Mouse (Mus musculus): ENCODE measurements around the gene Ccdc61. TPM values are rescaled to one million over a fixed set of nuclear protein-coding genes. Genes with fewer than 3 reads are reported as not detected.

Ccdc61 gene
- polyA plus RNA-seq, 1 experiment: 40.4 TPM

DNA sequence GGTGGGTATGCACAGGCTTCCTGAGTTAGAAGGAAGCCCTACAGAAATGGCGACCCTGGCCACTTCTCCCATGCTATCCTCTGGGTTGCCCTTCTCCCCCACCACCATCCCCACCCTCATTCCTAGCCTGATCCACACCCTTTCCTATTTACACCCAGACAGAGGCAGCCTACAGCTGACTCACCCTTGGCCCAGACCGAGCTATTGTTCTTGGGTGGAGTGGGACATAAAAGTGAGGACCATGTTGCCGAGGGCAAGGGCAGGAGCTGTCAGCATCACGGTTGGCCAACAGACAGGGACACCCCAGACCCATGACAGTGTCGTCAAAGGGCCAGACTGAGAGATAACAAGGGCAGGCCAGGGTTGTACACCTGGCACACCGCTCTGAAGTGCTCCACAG, 37.9 kb upstream of the Ccdc61 start:
- Histone ChIP-seq H3K4me3 (replicated peaks; ENCODE audit: control insufficient read depth, low read depth, low read length) (no peak overlapping the region), H3K27ac (ENCODE audit: control insufficient read depth, insufficient read depth, low read depth, low read length, poor library complexity) (no peak overlapping the region), H3K4me1 (ENCODE audit: control insufficient read depth, insufficient read depth, low read length) (no peaks in the 10 kb centered on the region)
- WGBS: 66% methylated on average over 6 of the region's 6 CpGs
- TF ChIP-seq POLR2A (IDR thresholded peaks at IDR 0.05; ENCODE audit: borderline replicate concordance, control insufficient read depth, low read depth, low read length) (no peak), CTCF (IDR thresholded peaks at IDR 0.05; ENCODE audit: control insufficient read depth, insufficient read depth, low read length) (no peak)

DNA sequence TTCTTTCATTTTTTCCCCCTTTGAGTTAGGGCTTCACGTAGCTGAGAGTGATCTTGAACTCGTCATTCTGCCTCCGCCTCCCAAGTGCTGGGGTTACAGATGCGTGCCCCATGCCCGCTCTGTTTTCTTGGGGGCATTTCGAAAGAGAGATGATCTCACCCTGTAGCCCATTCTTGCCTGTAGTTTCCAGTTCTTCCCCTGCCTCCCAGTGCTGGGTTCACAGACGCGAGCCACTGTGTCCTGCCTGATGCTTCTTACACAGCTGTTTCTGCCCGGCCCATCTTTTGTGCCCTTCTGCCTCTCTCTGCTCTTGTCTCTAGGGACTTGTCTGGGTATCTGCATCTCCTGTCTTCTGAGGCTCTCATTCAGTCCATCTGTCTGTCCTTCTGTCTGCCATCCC, 32.6 kb upstream of the Ccdc61 start:
- Histone ChIP-seq H3K27ac (ENCODE audit: control insufficient read depth, insufficient read depth, low read depth, low read length, poor library complexity) (no peak overlapping the region), H3K4me3 (replicated peaks; ENCODE audit: control insufficient read depth, low read depth, low read length) (no peak overlapping the region), H3K4me1 (ENCODE audit: control insufficient read depth, insufficient read depth, low read length) (no peaks in the 10 kb centered on the region)
- TF ChIP-seq POLR2A (IDR thresholded peaks at IDR 0.05; ENCODE audit: borderline replicate concordance, control insufficient read depth, low read depth, low read length) (no peak), CTCF (IDR thresholded peaks at IDR 0.05; ENCODE audit: control insufficient read depth, insufficient read depth, low read length) (no peak)
- WGBS: 79% methylated on average over 9 of the region's 9 CpGs

DNA sequence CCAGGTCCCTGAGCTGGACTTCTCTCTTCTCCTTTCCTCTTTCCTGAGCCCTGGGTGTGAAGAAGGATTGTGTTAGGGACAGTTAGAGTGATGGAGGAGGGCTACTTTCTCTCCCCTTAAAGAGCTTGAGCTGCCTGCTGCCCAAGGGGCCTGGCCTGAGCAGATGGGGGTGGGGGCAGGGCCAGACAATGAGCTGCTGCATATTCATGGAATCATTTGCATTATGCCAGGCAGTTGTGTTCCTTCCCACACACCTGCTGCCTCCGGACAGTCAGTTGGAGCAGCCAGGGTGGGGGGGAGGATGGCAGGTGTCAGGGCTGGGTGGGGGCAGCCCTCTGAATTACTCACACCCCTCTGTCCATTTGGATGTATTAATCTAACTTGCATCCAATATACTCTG, 32.2 kb upstream of the Ccdc61 start:
- H3K4me1 ChIP-seq (ENCODE audit: control insufficient read depth, insufficient read depth, low read length): no peaks in the 10 kb centered on the region
- H3K4me3 ChIP-seq (replicated peaks; ENCODE audit: control insufficient read depth, low read depth, low read length): no peak overlapping the region
- H3K27ac ChIP-seq (ENCODE audit: control insufficient read depth, insufficient read depth, low read depth, low read length, poor library complexity): no peak overlapping the region
- TF ChIP-seq POLR2A (IDR thresholded peaks at IDR 0.05; ENCODE audit: borderline replicate concordance, control insufficient read depth, low read depth, low read length) (no peak), CTCF (IDR thresholded peaks at IDR 0.05; ENCODE audit: control insufficient read depth, insufficient read depth, low read length) (no peak)
- 65% methylated on average over 1 of the region's 1 CpGs for WGBS

DNA sequence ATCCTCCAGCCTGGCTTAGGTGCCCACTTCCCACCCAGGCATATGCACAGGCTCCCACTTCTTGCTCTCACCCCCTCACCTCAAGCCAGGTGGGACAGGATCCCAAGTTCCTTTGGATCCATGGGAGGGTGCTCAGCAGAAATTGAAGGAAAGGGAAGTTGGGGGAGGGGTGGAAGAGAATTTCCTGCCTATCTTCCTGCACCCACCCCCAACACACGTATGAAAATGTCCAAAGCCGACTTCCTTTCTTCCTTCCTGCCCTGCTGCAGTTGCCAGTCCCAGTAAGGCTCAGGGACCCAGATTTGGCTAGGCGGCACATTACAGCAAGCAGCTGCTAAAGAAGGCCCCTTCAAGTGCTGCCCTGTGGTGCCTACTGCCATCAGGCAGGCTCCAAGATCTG, 17.5 kb upstream of the Ccdc61 start:
- 1% methylated on average over 3 of the region's 3 CpGs for WGBS
- no peak overlapping the region for H3K27ac ChIP-seq (ENCODE audit: control insufficient read depth, insufficient read depth, low read depth, low read length, poor library complexity)
- TF ChIP-seq POLR2A (IDR thresholded peaks at IDR 0.05; ENCODE audit: borderline replicate concordance, control insufficient read depth, low read depth, low read length) (no peak), CTCF (IDR thresholded peaks at IDR 0.05; ENCODE audit: control insufficient read depth, insufficient read depth, low read length) (no peak)
- H3K4me1 ChIP-seq (ENCODE audit: control insufficient read depth, insufficient read depth, low read length): no peaks in the 10 kb centered on the region; the same call in 1 of the 2 replicates
- no peak overlapping the region for H3K4me3 ChIP-seq (replicated peaks; ENCODE audit: control insufficient read depth, low read depth, low read length)

DNA sequence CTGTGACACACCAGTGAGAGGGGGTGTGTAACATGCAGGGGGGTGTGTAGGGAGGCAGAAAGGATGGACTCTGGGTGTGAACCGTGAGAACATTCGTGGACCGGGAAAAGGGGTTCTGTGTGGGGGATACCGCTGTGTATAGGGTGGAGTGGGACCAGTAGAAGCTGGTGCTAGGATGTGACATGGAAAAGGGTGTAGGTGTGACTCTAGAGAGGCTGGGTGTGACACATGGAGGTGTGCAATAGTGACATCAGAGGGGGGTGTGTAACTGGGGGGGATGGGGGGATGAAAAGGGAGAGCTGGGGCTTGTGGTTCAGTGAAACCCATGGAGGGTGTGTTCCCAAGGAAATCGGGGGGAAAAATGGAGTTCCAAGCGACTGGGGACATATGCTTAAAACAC, 16.7 kb upstream of the Ccdc61 start:
- Histone ChIP-seq H3K4me3 (replicated peaks; ENCODE audit: control insufficient read depth, low read depth, low read length) (no peak overlapping the region), H3K27ac (ENCODE audit: control insufficient read depth, insufficient read depth, low read depth, low read length, poor library complexity) (no peak overlapping the region), H3K4me1 (ENCODE audit: control insufficient read depth, insufficient read depth, low read length) (no peaks in the 10 kb centered on the region; the same call in 1 of the 2 replicates)
- 46% methylated on average over 6 of the region's 6 CpGs for WGBS
- TF ChIP-seq POLR2A (IDR thresholded peaks at IDR 0.05; ENCODE audit: borderline replicate concordance, control insufficient read depth, low read depth, low read length): no peak
- TF ChIP-seq CTCF (IDR thresholded peaks at IDR 0.05; ENCODE audit: control insufficient read depth, insufficient read depth, low read length): no peak

DNA sequence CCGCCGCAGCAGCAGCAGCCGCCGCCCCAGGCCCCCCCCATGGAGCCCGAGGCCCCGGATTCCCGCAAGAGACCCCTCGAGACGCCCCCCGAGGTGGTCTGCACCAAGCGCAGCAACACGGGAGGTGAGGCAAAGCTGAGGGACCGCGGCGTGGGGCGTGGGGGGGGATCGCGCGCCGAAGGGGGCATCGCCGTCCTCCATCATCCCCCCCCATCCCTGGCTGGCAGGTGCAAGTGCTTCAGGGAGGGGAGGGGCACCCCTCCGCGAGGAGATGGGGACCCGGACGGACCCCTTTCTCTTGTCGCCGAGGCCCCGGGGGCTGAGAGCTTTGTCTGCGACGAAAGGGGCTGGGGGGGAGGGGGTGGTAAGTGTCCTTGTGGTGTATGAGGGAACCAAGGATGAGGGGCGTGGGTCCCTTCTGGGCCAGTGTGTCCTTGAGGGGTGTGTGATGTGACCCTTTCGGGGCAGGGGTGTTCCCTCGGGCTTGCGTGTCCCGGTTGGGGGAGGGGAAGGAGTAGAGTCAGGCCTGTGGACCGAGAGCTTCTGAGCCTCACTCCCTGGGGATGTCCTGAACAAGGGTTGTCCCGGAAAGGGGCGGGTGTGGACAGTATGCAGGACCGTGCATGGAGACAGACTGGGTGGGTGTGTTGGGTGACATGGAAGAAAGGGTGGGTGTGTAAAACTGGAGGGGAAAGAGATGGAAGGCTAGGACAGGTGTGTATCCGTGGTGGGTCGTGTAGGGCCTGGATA, 16.0 kb upstream of the Ccdc61 start:
- H3K4me1 ChIP-seq (ENCODE audit: control insufficient read depth, insufficient read depth, low read length): no peaks in the 10 kb centered on the region; the same call in 1 of the 2 replicates
- no peak overlapping the region for H3K27ac ChIP-seq (ENCODE audit: control insufficient read depth, insufficient read depth, low read depth, low read length, poor library complexity)
- no peak overlapping the region for H3K4me3 ChIP-seq (replicated peaks; ENCODE audit: control insufficient read depth, low read depth, low read length)
- TF ChIP-seq CTCF (IDR thresholded peaks at IDR 0.05; ENCODE audit: control insufficient read depth, insufficient read depth, low read length) (no peak), POLR2A (IDR thresholded peaks at IDR 0.05; ENCODE audit: borderline replicate concordance, control insufficient read depth, low read depth, low read length) (no peak)
- WGBS: 8% methylated on average over 38 of the region's 42 CpGs

DNA sequence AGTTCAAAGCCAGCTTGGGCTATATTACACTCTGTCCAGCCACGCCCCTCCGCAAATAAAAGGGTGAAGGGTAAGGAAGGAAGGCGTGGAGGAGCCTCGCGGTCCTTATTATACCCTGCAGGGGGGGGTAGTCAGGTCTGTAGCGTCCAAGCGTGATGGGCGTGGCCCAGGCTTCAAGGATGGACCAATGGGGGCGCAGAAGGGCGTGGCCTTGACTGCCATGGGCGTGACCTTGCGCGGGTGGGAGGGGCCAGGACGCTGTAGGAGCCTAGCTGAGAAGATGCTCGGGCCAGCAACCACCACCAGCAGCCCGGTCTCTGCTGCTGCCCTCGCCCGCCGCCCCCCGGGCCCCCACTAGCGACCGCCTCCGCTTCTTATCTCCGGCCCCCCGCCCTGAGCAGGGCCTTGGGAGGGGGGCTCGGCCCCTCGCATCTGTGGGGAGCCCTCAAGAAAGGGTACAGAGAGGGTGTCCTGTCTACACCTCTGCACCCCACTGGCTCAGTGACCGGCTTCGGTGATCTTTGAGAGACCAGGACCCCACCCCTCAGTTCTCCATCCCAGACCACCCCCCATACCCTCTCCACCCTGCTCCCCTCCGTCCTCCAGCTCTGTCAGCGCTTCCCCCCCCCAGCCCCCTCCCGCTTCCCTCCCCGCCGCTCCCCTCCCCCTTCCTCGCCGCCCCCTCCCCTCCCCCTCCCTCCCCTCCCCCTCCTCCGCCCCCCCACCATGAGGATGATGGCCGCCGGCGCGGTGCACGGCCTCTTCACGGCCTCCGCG, 15.1 kb upstream of the Ccdc61 start, which contains the start of gene Nova2:
Gene Nova2, plus strand, starts transcription at position 727 of the 777 bp plus-strand sequence.
- Histone ChIP-seq H3K4me3 (replicated peaks; ENCODE audit: control insufficient read depth, low read depth, low read length) (no peak within 1 kb of the TSS), H3K4me1 (ENCODE audit: control insufficient read depth, insufficient read depth, low read length) (no peaks in the 10 kb centered on the region; the same call in 1 of the 2 replicates), H3K27ac (ENCODE audit: control insufficient read depth, insufficient read depth, low read depth, low read length, poor library complexity) (no peak within 1 kb of the TSS)
- 3% methylated on average over 30 of the region's 45 CpGs for WGBS
- TF ChIP-seq CTCF (IDR thresholded peaks at IDR 0.05; ENCODE audit: control insufficient read depth, insufficient read depth, low read length) (no peak), POLR2A (IDR thresholded peaks at IDR 0.05; ENCODE audit: borderline replicate concordance, control insufficient read depth, low read depth, low read length) (no peak)

DNA sequence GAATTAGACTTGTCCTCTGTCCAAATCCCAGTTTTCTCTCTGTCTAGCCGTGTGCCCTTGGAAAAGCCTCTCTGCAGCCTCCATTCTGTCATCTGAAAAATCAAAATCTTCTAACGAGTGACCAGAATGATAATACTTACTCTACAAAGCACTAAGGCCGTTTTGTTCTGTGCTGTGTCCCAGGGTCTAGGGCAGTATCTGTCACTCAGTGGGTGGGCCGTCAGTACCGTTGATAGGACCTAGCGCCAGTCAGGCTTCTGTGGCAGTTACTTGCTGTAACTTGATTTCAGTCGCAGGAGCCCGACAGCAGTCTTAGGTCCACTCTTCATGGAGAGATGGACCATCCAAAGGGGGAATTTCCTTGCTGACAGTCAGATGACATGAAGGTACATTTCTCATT, 14.1 kb upstream of the Ccdc61 start:
- Histone ChIP-seq H3K4me1 (ENCODE audit: control insufficient read depth, insufficient read depth, low read length) (no peaks in the 10 kb centered on the region; the same call in 1 of the 2 replicates), H3K4me3 (replicated peaks; ENCODE audit: control insufficient read depth, low read depth, low read length) (no peak overlapping the region), H3K27ac (ENCODE audit: control insufficient read depth, insufficient read depth, low read depth, low read length, poor library complexity) (no peak overlapping the region)
- 28% methylated on average over 8 of the region's 8 CpGs for WGBS
- TF ChIP-seq POLR2A (IDR thresholded peaks at IDR 0.05; ENCODE audit: borderline replicate concordance, control insufficient read depth, low read depth, low read length) (no peak), CTCF (IDR thresholded peaks at IDR 0.05; ENCODE audit: control insufficient read depth, insufficient read depth, low read length) (no peak)

All from bone marrow, adult 2 months (tissue).